Mouse (Mus musculus): ENCODE measurements at regions not wholly inside any gene's neighbourhood (a gene's known extent, or its start where the extent isn't known, plus 50 kb on each side); places are given as distances from the start of the nearest gene placed in this dataset.

DNA sequence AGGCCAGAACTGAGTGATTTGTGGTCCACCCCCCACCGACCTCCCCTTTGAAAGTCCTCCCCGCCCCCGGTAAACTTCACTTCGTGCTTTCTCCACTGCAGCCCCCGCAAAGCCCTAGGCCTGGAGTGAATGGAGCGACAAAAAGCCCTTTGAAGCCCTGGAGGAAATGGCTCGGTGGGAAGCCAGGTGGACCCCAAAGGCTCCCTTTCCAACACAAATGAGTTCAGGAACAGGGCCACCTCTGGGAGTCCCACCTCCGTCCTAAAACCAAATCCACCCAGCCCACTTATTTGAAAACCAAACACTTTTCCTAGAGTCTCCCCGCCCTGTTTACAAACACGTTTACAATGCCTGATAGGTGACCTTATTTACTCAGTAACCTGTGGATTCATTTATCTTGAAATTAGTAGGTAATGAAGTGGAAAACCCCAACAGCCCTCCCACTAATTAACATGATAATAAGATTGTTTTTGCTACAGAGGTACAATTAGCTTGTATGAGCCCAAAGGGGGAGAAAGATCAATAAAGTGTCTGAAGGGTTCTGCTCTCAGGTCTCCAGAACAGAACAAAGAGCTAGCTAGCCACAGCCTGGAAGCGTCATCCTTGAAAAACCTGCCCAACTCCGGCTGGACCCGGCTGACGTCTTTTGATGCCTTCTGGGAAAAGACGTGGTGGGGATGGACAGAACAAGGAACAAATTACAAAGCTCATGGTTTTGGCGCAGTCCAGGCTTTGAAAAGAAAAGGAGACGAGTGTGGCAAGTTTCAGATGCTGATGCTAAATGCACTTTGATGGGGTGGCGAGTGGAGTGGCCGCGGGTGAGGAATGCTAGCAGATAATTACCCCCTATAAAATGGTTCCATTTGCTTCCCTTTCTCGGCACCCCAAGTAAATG is 422.6 kb upstream of the Nr2f2 start:
- Histone ChIP-seq H3K27ac (ENCODE audit: low read depth, low read length) (no peak overlapping the region), H3K4me1 (ENCODE audit: control insufficient read depth, insufficient read depth, low read depth, low read length) (peaks cover 9% of the 10 kb centered on the region), H3K9ac (ENCODE audit: low read depth, low read length) (no peak overlapping the region; the same call in 1 of the 2 replicates), H3K27me3 (replicated peaks; ENCODE audit: control insufficient read depth, insufficient read depth, low read length) (0 out of 2 replicates have a peak, but pooled peaks cover 3% of the 10 kb centered on the region), H3K4me2 (ENCODE audit: low read length) (peak overlapping the region; percentile 47), H3K4me3 (ENCODE audit: low read length) (peak overlapping the region; percentile 20; the same call in 1 of the 2 replicates), H3K9me3 (ENCODE audit: control insufficient read depth, low read length) (no peaks in the 10 kb centered on the region), H3K36me3 (ENCODE audit: control insufficient read depth, insufficient read depth, low read length) (no peaks in the 10 kb centered on the region)
- WGBS: 5% methylated on average over 21 of the region's 21 CpGs
- no peak for ATAC-seq

DNA sequence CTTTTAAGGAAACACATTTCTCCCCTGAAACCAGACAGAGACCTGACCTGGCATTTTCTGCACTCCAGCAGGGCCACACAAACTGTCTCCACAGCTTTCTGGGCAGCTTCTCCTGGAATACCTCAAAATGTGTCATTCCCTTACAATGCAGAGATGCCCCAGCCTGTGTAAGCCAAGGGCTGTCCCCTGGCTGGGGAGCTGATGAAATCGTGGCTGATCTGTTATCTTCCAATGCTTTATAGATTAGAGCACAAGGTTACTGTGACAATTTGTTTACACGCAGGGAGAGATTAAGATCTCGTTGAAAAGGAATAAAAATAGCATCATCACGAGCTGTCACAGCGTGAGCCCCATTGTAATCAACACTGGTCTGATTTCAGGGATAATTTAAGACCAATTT is 421.4 kb upstream of the Nr2f2 start:
- no peak overlapping the region for H3K27ac ChIP-seq (ENCODE audit: low read depth, low read length)
- H3K9me3 ChIP-seq (ENCODE audit: control insufficient read depth, low read length): no peaks in the 10 kb centered on the region
- ATAC-seq: no peak
- WGBS: 20% methylated on average over 5 of the region's 5 CpGs
- no peaks in the 10 kb centered on the region for H3K36me3 ChIP-seq (ENCODE audit: control insufficient read depth, insufficient read depth, low read length)
- no peak overlapping the region for H3K4me2 ChIP-seq (ENCODE audit: low read length)
- no peak overlapping the region for H3K4me3 ChIP-seq (ENCODE audit: low read length)
- peaks cover 9% of the 10 kb centered on the region for H3K4me1 ChIP-seq (ENCODE audit: control insufficient read depth, insufficient read depth, low read depth, low read length)
- no peak overlapping the region for H3K9ac ChIP-seq (ENCODE audit: low read depth, low read length)
- H3K27me3 ChIP-seq (replicated peaks; ENCODE audit: control insufficient read depth, insufficient read depth, low read length): 0 out of 2 replicates have a peak, but pooled peaks cover 3% of the 10 kb centered on the region

DNA sequence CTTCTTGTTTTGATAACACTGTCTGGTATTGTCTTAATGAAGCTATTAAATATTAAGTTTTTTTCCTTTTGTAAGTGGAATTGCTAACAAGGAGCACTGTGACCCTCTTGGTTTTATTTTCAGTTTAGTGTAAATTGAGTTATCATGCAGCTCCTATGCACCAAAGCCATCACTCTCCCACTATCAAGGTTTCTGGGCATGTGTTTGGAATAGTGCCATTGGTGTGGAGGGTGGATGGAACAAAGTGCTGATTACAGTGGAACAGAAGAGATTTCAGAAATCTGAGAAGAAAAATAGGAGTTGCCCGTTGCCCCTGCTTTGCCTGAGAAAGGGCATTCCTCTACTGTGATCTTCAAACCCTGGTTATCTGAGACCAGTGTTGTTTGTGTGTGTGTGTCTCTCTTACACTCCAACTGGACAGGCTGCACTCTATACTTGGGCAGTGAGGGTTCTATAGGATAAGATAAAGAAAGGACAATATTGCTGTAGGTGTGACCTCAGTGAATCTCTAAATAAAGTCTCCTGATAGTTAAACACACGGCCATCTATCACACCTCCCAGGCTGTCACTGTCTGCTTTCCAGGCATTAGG is 414.3 kb upstream of the Nr2f2 start:
- no peak overlapping the region for H3K9ac ChIP-seq (ENCODE audit: low read depth, low read length)
- no peaks in the 10 kb centered on the region for H3K36me3 ChIP-seq (ENCODE audit: control insufficient read depth, insufficient read depth, low read length)
- H3K27ac ChIP-seq (ENCODE audit: low read depth, low read length): no peak overlapping the region
- no peak overlapping the region for H3K4me3 ChIP-seq (ENCODE audit: low read length)
- no peak overlapping the region for H3K4me2 ChIP-seq (ENCODE audit: low read length)
- no peaks in the 10 kb centered on the region for H3K4me1 ChIP-seq (ENCODE audit: control insufficient read depth, insufficient read depth, low read depth, low read length)
- 0 out of 2 replicates have a peak, but pooled peaks cover 3% of the 10 kb centered on the region for H3K27me3 ChIP-seq (replicated peaks; ENCODE audit: control insufficient read depth, insufficient read depth, low read length)
- H3K9me3 ChIP-seq (ENCODE audit: control insufficient read depth, low read length): no peaks in the 10 kb centered on the region
- 69% methylated on average over 2 of the region's 2 CpGs for WGBS
- no peak for ATAC-seq

- no peaks in the 10 kb centered on the region for H3K27me3 ChIP-seq (replicated peaks; ENCODE audit: control insufficient read depth, insufficient read depth, low read length)
- no peak overlapping the region for H3K4me3 ChIP-seq (ENCODE audit: low read length)
- no peak; the same call in 1 of the 2 replicates for ATAC-seq
- 19% methylated on average over 4 of the region's 4 CpGs for WGBS
- H3K4me1 ChIP-seq (ENCODE audit: control insufficient read depth, insufficient read depth, low read depth, low read length): no peaks in the 10 kb centered on the region
- H3K36me3 ChIP-seq (ENCODE audit: control insufficient read depth, insufficient read depth, low read length): no peaks in the 10 kb centered on the region
- H3K9ac ChIP-seq (ENCODE audit: low read depth, low read length): no peak overlapping the region
- no peaks in the 10 kb centered on the region for H3K9me3 ChIP-seq (ENCODE audit: control insufficient read depth, low read length)
- H3K4me2 ChIP-seq (ENCODE audit: low read length): no peak overlapping the region
- H3K27ac ChIP-seq (ENCODE audit: low read depth, low read length): no peak overlapping the region
Observed at GRCm38 (mm10) chr7:70777763-70778162, 411.2 kb upstream of the Nr2f2 start.

DNA sequence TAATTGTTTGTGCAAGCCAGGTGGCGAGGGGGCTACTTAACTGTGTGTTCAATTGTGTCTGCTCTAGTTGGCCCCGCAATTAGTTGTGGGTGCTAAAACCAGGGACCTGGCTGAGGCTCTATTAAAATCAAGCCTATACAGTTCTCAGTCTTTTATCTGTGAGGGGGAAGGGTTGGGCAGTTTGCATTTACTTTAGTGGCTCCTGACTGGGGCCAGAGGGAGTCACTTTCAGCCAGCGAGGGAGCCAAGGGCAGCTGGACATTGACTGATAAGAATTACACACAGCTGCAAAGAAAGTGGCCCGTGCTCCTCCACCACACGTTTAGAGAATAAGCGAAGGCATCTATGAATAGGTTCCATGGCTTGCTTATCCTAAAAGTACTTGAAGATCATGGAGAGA is 403.1 kb upstream of the Nr2f2 start:
- no peak overlapping the region for H3K27ac ChIP-seq (ENCODE audit: low read depth, low read length)
- WGBS: 73% methylated on average over 6 of the region's 6 CpGs
- H3K36me3 ChIP-seq (ENCODE audit: control insufficient read depth, insufficient read depth, low read length): no peaks in the 10 kb centered on the region
- no peaks in the 10 kb centered on the region for H3K9me3 ChIP-seq (ENCODE audit: control insufficient read depth, low read length)
- H3K4me3 ChIP-seq (ENCODE audit: low read length): no peak overlapping the region
- H3K4me2 ChIP-seq (ENCODE audit: low read length): no peak overlapping the region
- no peaks in the 10 kb centered on the region for H3K27me3 ChIP-seq (replicated peaks; ENCODE audit: control insufficient read depth, insufficient read depth, low read length)
- no peak overlapping the region for H3K9ac ChIP-seq (ENCODE audit: low read depth, low read length)
- ATAC-seq: no peak
- no peaks in the 10 kb centered on the region for H3K4me1 ChIP-seq (ENCODE audit: control insufficient read depth, insufficient read depth, low read depth, low read length)

- WGBS: 67% methylated on average over 5 of the region's 5 CpGs
Observed at GRCm38 (mm10) chr7:70767697-70768096, 401.2 kb upstream of the Nr2f2 start.

DNA sequence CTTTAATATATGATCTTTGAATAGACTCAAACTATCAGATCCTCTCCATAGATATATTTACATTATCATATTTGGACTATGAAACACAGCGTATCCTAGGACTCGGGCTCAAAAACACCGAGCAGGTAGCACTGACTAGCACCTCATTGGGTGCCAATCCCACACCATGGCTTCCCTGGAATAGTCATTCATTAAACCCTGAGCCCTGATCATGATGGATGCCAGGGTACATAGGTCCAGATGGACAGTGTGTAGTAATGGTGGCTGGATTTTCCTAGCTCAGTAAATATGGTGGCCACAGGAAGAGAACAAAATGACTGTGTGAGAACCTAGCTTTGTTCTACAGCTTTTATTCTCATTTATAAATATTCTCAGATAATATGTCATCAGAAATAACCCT is 390.1 kb upstream of the Nr2f2 start:
- Histone ChIP-seq H3K4me2 (ENCODE audit: low read length) (no peak overlapping the region), H3K27me3 (replicated peaks; ENCODE audit: control insufficient read depth, insufficient read depth, low read length) (no peaks in the 10 kb centered on the region), H3K9ac (ENCODE audit: low read depth, low read length) (no peak overlapping the region), H3K36me3 (ENCODE audit: control insufficient read depth, insufficient read depth, low read length) (no peaks in the 10 kb centered on the region), H3K4me3 (ENCODE audit: low read length) (no peak overlapping the region), H3K27ac (ENCODE audit: low read depth, low read length) (no peak overlapping the region), H3K4me1 (ENCODE audit: control insufficient read depth, insufficient read depth, low read depth, low read length) (no peaks in the 10 kb centered on the region), H3K9me3 (ENCODE audit: control insufficient read depth, low read length) (peaks cover 3% of the 10 kb centered on the region; the same call in 1 of the 2 replicates)
- no peak for ATAC-seq
- WGBS: 98% methylated on average over 3 of the region's 3 CpGs

More at GRCm38 (mm10) chr7:70767697-70768096, 401.2 kb upstream of the Nr2f2 start:
- Histone ChIP-seq H3K27me3 (replicated peaks; ENCODE audit: control insufficient read depth, insufficient read depth, low read length) (no peaks in the 10 kb centered on the region), H3K4me3 (ENCODE audit: low read length) (no peak overlapping the region), H3K9ac (ENCODE audit: low read depth, low read length) (no peak overlapping the region), H3K9me3 (ENCODE audit: control insufficient read depth, low read length) (no peaks in the 10 kb centered on the region), H3K4me2 (ENCODE audit: low read length) (no peak overlapping the region), H3K4me1 (ENCODE audit: control insufficient read depth, insufficient read depth, low read depth, low read length) (no peaks in the 10 kb centered on the region), H3K27ac (ENCODE audit: low read depth, low read length) (no peak overlapping the region), H3K36me3 (ENCODE audit: control insufficient read depth, insufficient read depth, low read length) (no peaks in the 10 kb centered on the region)
- no peak for ATAC-seq

GRCm38 (mm10) chr7:70754826-70755225 is 388.3 kb upstream of the Nr2f2 start:
- H3K4me1 ChIP-seq (ENCODE audit: control insufficient read depth, insufficient read depth, low read depth, low read length): no peaks in the 10 kb centered on the region
- peaks cover 3% of the 10 kb centered on the region; the same call in 1 of the 2 replicates for H3K9me3 ChIP-seq (ENCODE audit: control insufficient read depth, low read length)
- H3K27me3 ChIP-seq (replicated peaks; ENCODE audit: control insufficient read depth, insufficient read depth, low read length): no peaks in the 10 kb centered on the region
- no peak overlapping the region for H3K4me3 ChIP-seq (ENCODE audit: low read length)
- 94% methylated on average over 1 of the region's 1 CpGs for WGBS
- no peaks in the 10 kb centered on the region for H3K36me3 ChIP-seq (ENCODE audit: control insufficient read depth, insufficient read depth, low read length)
- ATAC-seq: no peak
- no peak overlapping the region for H3K9ac ChIP-seq (ENCODE audit: low read depth, low read length)
- H3K4me2 ChIP-seq (ENCODE audit: low read length): no peak overlapping the region
- H3K27ac ChIP-seq (ENCODE audit: low read depth, low read length): no peak overlapping the region

GRCm38 (mm10) chr7:70752802-70753218 is 386.3 kb upstream of the Nr2f2 start:
- no peak overlapping the region for H3K4me3 ChIP-seq (ENCODE audit: low read length)
- H3K27ac ChIP-seq (ENCODE audit: low read depth, low read length): no peak overlapping the region
- no peaks in the 10 kb centered on the region for H3K4me1 ChIP-seq (ENCODE audit: control insufficient read depth, insufficient read depth, low read depth, low read length)
- no peak overlapping the region; the same call in 1 of the 2 replicates for H3K4me2 ChIP-seq (ENCODE audit: low read length)
- no peak for ATAC-seq
- peaks cover 3% of the 10 kb centered on the region; the same call in 1 of the 2 replicates for H3K9me3 ChIP-seq (ENCODE audit: control insufficient read depth, low read length)
- 28% methylated on average over 12 of the region's 12 CpGs for WGBS
- H3K36me3 ChIP-seq (ENCODE audit: control insufficient read depth, insufficient read depth, low read length): no peaks in the 10 kb centered on the region
- no peaks in the 10 kb centered on the region for H3K27me3 ChIP-seq (replicated peaks; ENCODE audit: control insufficient read depth, insufficient read depth, low read length)
- H3K9ac ChIP-seq (ENCODE audit: low read depth, low read length): no peak overlapping the region
